Mouse (Mus musculus) kidney, postnatal 0 days (tissue): ENCODE results near the gene Scimp. TPM values are rescaled to one million over a fixed set of nuclear protein-coding genes. Genes with fewer than 3 reads are reported as not detected.

ENCODE experiments used
- ATAC-seq: fragments of 200-750 bp; cut with Nextera tagmentation; replicated peaks from 2 replicates; pipeline ENCODE4 v1.8.0; 2017; ENCODE audit warnings: low read depth, moderate number of reproducible peaks, moderate TSS enrichment, moderate library complexity; ENCODE audit not compliant: low FRiP score
- DNase-seq: peaks from one replicate; pipeline ENCODE4 v3.0.0-alpha.2; 2016; ENCODE audit warnings: low spot score
- H3K27ac ChIP-seq: fragments of 300-500 bp; sonication (generic); 2 replicates; pipeline ENCODE4 v1.5.1; 2014; ENCODE audit warnings: mild to moderate bottlenecking
- H3K27me3 ChIP-seq: fragments of 300-500 bp; sonication (generic); 2 replicates; pipeline ENCODE4 v1.6.1; 2014; ENCODE audit warnings: low read length, mixed read lengths; ENCODE audit not compliant: insufficient read depth
- H3K36me3 ChIP-seq: fragments of 300-500 bp; sonication (generic); 2 replicates; pipeline ENCODE4 v1.6.1; 2014; ENCODE audit warnings: low read length, mixed read lengths; ENCODE audit not compliant: insufficient read depth
- H3K4me1 ChIP-seq: fragments of 300-500 bp; sonication (generic); replicated peaks from 2 replicates; pipeline ENCODE4 v1.6.1; 2014; ENCODE audit warnings: antibody characterized with exemption, low read length, mixed read lengths; ENCODE audit not compliant: insufficient read depth
- H3K4me2 ChIP-seq: fragments of 300-500 bp; sonication (generic); 2 replicates; pipeline ENCODE4 v1.6.1; 2014; ENCODE audit warnings: mild to moderate bottlenecking, low read length, moderate library complexity, mixed read lengths
- H3K4me3 ChIP-seq: fragments of 300-500 bp; sonication (generic); replicated peaks from 2 replicates; pipeline ENCODE4 v1.5.1; 2014; ENCODE audit warnings: low read depth, low read length
- H3K9ac ChIP-seq: fragments of 300-500 bp; sonication (generic); 2 replicates; pipeline ENCODE4 v1.6.1; 2014; ENCODE audit warnings: low read depth, low read length
- H3K9me3 ChIP-seq: fragments of 300-500 bp; sonication (generic); replicated peaks from 2 replicates; pipeline ENCODE4 v1.6.1; 2016; ENCODE audit warnings: low read length, inconsistent platforms, mixed read lengths
- CTCF ChIP-seq: IDR thresholded peaks from 2 replicates; pipeline ENCODE4 v1.5.1; 2016; ENCODE audit warnings: antibody characterized with exemption, low read depth, mild to moderate bottlenecking, moderate library complexity
- WGBS: fragments of 180-500 bp; shearing (Covaris S2); extraction: QIAGEN DNeasy Blood & Tissue Kit; methylation state at CpG from one replicate; pipeline ENCODE4 v1.1.7; 2014; 5-methylcytosine and 5-hydroxymethylcytosine counted together
- microRNA-seq: library from miRNA; unstranded; fragments of <30 nt; microRNA quantifications from one replicate; pipeline ENCODE4, GENCODE M21; 2016
- polyA plus RNA-seq: library from polyadenylated mRNA; unstranded; fragments of >200 nt; fragmentation: Nextera tagmentation; extraction: Ambion mirVana; gene quantifications from 2 replicates; pipeline ENCODE4 v1.2.1, GENCODE M21; 2015

Scimp gene
- polyA plus RNA-seq, 1 experiment from 2014 or later, result 0.84 TPM

DNA sequence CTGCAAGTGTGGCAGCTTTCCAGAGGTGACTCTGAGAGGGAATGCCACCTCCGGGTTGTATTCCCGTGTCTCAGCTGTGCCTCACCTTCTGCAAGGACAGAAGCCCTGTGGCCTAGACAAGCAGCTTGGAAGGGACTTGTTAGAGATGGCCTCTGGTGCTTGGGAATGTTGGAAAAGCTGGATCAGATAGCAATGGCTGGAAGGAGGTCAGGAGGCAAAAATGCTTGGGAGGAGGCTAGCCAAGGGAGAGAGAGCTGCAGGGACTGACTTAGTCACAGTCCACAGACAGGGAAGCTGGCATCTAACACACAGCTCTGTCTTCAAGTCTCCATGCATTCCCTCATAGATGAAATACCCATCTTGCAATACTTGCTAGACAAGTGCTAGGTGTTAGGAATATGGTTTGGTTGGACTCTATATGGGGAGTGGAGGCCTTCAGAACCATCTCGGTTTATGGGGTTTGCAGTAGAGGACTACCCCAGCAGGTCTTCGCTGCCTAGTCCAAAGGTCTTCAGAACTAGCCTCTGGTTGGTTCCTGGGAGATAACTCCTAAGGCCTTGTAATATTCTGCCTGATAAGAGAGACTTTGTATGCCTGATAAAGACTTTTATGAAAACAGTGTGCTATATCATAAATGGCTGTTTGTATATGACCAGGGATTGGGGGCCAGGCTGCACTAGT, 59.9 kb downstream of the Scimp start:
- no peaks in the 10 kb centered on the region for H3K36me3 ChIP-seq
- DNase-seq (no peak), ATAC-seq (no peak)
- no peaks in the 10 kb centered on the region for H3K9me3 ChIP-seq
- H3K4me3 ChIP-seq, result no peak overlapping the region
- 85% methylated on average over 4 of the region's 4 CpGs for WGBS
- TF ChIP-seq CTCF, result no peak
- H3K9ac ChIP-seq, result no peak overlapping the region
- no peaks in the 10 kb centered on the region for H3K27me3 ChIP-seq
- no peaks in the 10 kb centered on the region for H3K4me1 ChIP-seq
- H3K27ac ChIP-seq, result no peak overlapping the region
- H3K4me2 ChIP-seq, result no peak overlapping the region

DNA sequence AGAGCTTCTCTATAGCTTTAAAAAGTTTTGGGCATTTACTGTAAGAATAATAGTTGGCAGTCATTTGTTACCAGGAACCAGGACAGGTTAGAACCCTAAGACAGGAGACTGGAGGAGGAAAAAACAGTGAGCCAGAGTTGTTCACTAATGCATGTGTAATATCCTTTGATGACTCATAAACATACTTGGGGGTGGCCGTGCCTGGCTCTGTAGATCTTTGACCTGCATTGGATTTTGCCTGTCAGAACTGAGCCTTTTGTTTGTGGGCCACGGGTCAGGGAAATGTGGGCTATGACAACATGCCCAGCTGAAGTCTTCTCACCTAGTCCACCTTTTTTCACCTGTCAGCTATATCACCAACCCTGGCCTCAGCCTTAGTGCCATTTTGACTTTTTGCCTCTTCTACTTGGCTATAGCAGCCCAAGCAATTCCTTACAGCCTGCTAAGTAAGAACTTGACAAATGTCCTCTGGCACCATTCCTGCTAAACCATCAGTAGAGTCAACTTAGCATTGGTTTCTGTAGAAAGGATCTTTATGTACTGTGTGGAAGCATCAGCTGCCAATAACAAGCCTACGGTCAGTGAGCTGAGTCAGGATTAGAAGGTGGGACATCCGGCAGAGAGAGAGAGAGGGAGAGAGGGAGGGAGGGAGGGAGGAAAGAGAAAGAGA, 64.4 kb downstream of the Scimp start:
- Histone ChIP-seq H3K9me3 (no peaks in the 10 kb centered on the region), H3K36me3 (no peaks in the 10 kb centered on the region), H3K9ac (no peak overlapping the region), H3K4me2 (no peak overlapping the region), H3K4me3 (no peak overlapping the region), H3K27ac (no peak overlapping the region), H3K4me1 (no peaks in the 10 kb centered on the region), H3K27me3 (no peaks in the 10 kb centered on the region)
- WGBS, result 77% methylated on average over 4 of the region's 4 CpGs
- DNase-seq (no peak), ATAC-seq (no peak)
- no peak for TF ChIP-seq CTCF

DNA sequence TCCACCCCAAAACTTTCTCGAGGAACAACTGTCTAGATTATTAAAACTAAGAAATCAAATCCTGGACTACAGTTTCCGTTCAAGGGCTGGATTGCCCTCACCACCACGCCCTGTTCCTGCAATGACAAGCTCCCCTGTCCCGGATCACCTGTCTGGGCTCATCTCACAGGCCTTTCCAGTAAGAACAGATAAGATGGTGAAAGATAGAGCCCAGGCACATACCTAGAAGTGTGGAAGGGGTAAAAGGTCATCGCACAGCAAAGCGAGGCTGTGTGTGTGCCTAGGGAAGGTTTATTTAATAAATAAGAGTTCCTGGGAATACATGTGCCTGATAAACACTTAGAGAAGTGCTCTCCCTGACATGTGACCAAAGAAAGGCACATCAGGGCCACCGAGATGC, 66.8 kb downstream of the Scimp start:
- no peak for ATAC-seq
- H3K27ac ChIP-seq, result no peak overlapping the region

DNA sequence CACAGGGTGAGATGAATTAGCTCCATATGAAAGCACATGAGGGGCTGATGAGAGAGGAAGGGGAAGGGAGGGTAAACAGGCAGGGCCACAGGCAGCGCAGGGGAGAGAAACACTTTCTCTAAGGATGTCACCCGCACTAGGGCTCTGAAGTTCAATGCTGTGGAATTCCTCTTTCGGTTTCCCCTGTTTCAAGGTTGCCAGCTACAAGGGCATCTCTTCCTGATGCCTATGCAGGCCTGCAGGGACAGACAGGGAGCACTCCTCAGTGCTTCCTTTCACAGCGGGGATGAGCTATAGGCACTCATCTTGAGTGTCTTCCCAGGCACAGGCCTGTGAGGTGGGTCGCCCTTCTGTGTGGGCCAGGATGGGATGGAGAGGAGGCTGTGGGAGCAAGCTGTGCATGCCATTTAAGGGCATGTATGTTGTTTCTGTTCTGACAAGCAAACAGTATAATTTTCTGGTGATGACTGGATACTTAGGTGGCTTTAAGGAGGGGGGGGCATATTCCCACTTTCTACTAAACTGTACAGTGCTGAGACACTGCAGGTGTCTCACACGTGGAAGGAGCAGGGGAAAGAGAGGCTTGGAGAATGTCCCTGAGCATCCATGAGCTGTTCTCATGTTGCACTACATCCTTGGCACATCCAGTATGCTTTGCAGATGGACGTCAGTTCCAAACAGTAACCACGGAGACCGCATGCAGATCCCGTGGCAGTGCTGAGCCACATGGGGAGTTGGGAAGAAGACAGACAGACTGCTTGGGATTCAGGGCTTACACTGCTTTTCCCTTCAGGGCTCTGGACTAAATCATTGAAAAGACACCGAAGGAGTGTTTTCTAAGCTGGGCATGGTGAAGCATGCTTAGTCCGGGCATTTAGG, 69.6 kb downstream of the Scimp start:
- no peak for ATAC-seq
- Histone ChIP-seq H3K4me1 (no peaks in the 10 kb centered on the region), H3K36me3 (no peaks in the 10 kb centered on the region), H3K4me2 (no peak overlapping the region), H3K9me3 (no peaks in the 10 kb centered on the region), H3K27me3 (no peaks in the 10 kb centered on the region), H3K27ac (no peak overlapping the region), H3K9ac (no peak overlapping the region), H3K4me3 (no peak overlapping the region)
- TF ChIP-seq CTCF, result no peak
- 82% methylated on average over 12 of the region's 12 CpGs for WGBS
- no peak for DNase-seq

More for the DNA sequence above, 66.8 kb downstream of the Scimp start:
- no peak for TF ChIP-seq CTCF
- Histone ChIP-seq H3K4me1 (no peaks in the 10 kb centered on the region), H3K4me2 (no peak overlapping the region), H3K9ac (no peak overlapping the region), H3K4me3 (no peak overlapping the region), H3K36me3 (no peaks in the 10 kb centered on the region), H3K27me3 (no peaks in the 10 kb centered on the region), H3K9me3 (no peaks in the 10 kb centered on the region)
- WGBS, result 80% methylated on average over 7 of the region's 7 CpGs
- no peak for DNase-seq

DNA sequence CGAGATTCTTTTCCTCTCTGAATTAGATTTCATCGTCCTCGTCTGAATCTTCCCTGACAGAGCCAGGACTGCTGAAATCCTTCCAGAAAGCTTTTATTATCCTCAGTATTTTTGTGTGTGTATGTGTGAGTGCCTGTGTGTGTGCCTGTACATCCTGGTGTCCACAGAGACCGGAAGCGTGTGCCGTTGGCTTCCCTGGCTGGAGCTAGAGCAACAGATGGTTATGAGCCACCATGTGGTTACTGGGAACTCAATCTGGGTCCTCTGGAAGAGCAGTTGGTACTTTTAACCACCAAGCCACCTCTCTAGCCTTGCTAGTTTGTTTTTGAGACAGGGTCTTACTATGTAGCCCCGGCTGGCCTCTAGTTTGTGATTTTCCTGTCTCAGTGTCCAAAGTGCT, 70.3 kb downstream of the Scimp start:
- WGBS, result 83% methylated on average over 7 of the region's 7 CpGs

DNA sequence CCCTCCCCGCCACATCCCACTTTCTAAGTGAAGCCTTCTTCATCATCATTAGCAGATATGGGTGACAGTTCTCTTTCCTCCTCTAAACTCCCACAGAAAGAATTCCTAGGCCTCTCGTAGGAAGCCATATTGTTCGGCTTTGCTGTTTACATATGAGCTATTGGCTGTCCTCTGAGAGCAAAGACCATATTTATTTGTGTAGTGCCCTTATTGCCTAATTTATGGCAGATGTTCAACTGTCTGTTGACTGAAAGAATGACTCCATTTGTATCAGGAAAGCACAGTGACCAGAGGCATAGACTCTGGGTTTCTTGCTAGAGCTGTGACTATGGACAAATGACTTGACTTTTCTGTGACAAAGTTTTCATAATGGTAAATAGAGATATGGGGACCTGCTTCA, 70.8 kb downstream of the Scimp start:
- DNase-seq (no peak), ATAC-seq (no peak)
- no peak for TF ChIP-seq CTCF
- Histone ChIP-seq H3K4me1 (no peaks in the 10 kb centered on the region), H3K9me3 (no peaks in the 10 kb centered on the region), H3K4me2 (no peak overlapping the region), H3K36me3 (no peaks in the 10 kb centered on the region), H3K27ac (no peak overlapping the region), H3K27me3 (no peaks in the 10 kb centered on the region), H3K4me3 (no peak overlapping the region), H3K9ac (no peak overlapping the region)
- WGBS, result 89% methylated on average over 3 of the region's 3 CpGs

More for the DNA sequence above, 70.3 kb downstream of the Scimp start:
- no peak for ATAC-seq
- Histone ChIP-seq H3K9me3 (no peaks in the 10 kb centered on the region), H3K9ac (no peak overlapping the region), H3K4me1 (no peaks in the 10 kb centered on the region), H3K4me3 (no peak overlapping the region), H3K27me3 (no peaks in the 10 kb centered on the region), H3K27ac (no peak overlapping the region), H3K36me3 (no peaks in the 10 kb centered on the region), H3K4me2 (no peak overlapping the region)
- no peak for DNase-seq
- no peak for TF ChIP-seq CTCF

Small RNA genes lying within 50 kb of the gene (microRNA-seq; reads per million reads assigned to microRNA genes)
- not detected for gene Gm22760

Other genes with a start within 250 kb of the Scimp start
- gene Mink1, start 249.7 kb downstream of the Scimp start, polyA plus RNA-seq, result 11.5 and 12.1 TPM in 2 replicates
- gene 4930544D05Rik, start 196.7 kb downstream of the Scimp start, polyA plus RNA-seq, result not detected in 2 replicates
- 0.25 and 0.29 TPM in 2 replicates for gene Chrne, start 193.4 kb downstream of the Scimp start, polyA plus RNA-seq
- gene Gp1ba, start 173.5 kb downstream of the Scimp start, polyA plus RNA-seq, result 0.16 and 0.19 TPM in 2 replicates
- gene Rnf167, start 165.4 kb downstream of the Scimp start, polyA plus RNA-seq, result 109 and 113 TPM in 2 replicates
- gene Slc25a11, start 165.1 kb downstream of the Scimp start, polyA plus RNA-seq, result 227 and 239 TPM in 2 replicates
- gene Pfn1, start 157.9 kb downstream of the Scimp start, polyA plus RNA-seq, result 1,513 and 1,569 TPM in 2 replicates
- gene Eno3, start 155.4 kb downstream of the Scimp start, polyA plus RNA-seq, result 9.7 and 10.0 TPM in 2 replicates
- gene Spag7, start 143.2 kb downstream of the Scimp start, polyA plus RNA-seq, result 91.5 and 102 TPM in 2 replicates
- 9.2 and 9.4 TPM in 2 replicates for gene Camta2, start 124.5 kb downstream of the Scimp start, polyA plus RNA-seq
- gene Inca1, start 112.4 kb downstream of the Scimp start, polyA plus RNA-seq, result 2.3 and 3.0 TPM in 2 replicates
- 3.5 and 3.6 TPM in 2 replicates for gene Kif1c, start 112.0 kb downstream of the Scimp start, polyA plus RNA-seq
- 7.1 and 7.7 TPM in 2 replicates for gene Zfp3, start 48.4 kb downstream of the Scimp start, polyA plus RNA-seq
- 35.4 and 37.5 TPM in 2 replicates for gene Rabep1, start 32.2 kb upstream of the Scimp start, polyA plus RNA-seq
- gene Nup88, start 157.4 kb upstream of the Scimp start, polyA plus RNA-seq, result 85.8 and 89.0 TPM in 2 replicates
- gene Rpain, start 157.6 kb upstream of the Scimp start, polyA plus RNA-seq, result 67.0 and 68.3 TPM in 2 replicates
- gene C1qbp, start 170.4 kb upstream of the Scimp start, polyA plus RNA-seq, result 292 and 309 TPM in 2 replicates
- 12.1 and 12.4 TPM in 2 replicates for gene Dhx33, start 191.9 kb upstream of the Scimp start, polyA plus RNA-seq
- gene Mis12, start 207.0 kb upstream of the Scimp start, polyA plus RNA-seq, result 17.9 and 23.4 TPM in 2 replicates
- gene Derl2, start 207.3 kb upstream of the Scimp start, polyA plus RNA-seq, result 55.7 and 59.9 TPM in 2 replicates
- 32.5 and 36.5 TPM in 2 replicates for gene 6330403K07Rik, start 220.9 kb upstream of the Scimp start, polyA plus RNA-seq